Mouse (Mus musculus): ENCODE measurements around the gene Tro.

The Tro gene

DNA sequence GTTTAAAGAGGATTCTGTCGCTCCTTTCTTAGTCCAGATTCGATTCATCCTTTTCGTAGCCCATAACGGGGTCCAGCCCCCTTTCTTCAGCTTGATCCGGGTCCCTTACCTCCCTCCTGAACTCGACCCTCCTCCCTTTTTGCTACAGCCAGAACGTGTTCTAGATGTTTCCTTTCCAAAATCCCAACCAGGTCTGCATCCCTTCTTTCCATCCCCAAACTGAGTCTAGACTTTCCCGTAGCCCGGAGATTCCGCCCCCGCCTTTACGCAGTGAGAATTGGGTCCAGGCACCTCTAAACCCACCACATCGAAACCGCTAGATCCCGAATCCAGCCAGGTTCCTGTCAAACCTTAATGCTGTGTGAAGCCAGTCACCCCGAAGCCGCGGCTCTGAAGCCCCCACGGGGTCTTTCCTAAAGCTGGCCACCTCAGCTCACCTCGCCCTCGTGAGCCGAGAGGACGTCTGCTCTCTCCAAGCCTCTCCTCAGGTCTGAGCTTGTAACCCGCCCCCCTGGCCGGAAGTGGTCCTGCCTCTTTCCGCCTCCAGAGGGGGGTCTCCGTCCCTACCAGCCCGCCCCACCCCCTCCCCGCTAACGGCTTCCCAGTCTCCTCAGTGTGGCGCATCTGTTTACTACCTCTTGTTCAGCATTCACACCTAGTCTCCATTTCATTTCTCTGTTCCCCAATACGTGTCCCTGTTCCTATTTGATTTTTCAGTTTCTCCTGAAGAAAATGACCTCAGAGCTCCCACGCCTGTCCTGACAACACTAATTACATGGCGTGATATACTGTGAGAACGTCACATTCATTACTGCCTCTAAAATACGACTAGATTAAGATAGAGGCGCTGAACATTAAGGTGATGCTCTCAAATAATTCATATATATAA lies at the start of gene Tro:
Tro (minus strand) TSS at position 676 of the 889 bp plus-strand sequence.
- in situ Hi-C loops (cut with MboI): no loop called here

DNA sequence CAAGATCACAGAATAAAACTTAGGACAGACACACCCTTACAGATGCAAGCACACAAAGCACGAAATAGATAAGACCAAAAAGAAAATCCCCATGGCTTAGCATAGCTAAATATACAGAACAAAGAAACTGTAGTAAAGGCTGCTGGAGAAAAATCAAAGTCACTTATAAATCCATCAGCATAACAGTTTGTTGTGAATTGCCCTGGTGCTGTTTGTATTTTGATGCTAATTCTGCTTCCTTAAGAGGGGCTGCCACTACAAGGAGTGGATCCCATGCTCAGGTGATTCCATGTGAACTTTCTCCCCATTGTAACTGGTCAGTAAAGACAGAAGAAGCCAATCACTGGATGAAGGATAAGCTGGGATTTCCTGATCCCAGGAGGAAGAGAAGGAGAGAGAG lies 20.1 kb upstream of the Tro start:
- in situ Hi-C loops (cut with MboI): no loop called here

- in situ Hi-C loops (cut with MboI): no loop called here
These were observed 5.4 kb upstream of the Tro start for GRCm38 (mm10) chrX:150662809-150663208.

GRCm38 (mm10) chrX:150657797-150658118 lies 375 bp upstream of the Tro start:
- in situ Hi-C loops (cut with MboI): no loop called here

DNA sequence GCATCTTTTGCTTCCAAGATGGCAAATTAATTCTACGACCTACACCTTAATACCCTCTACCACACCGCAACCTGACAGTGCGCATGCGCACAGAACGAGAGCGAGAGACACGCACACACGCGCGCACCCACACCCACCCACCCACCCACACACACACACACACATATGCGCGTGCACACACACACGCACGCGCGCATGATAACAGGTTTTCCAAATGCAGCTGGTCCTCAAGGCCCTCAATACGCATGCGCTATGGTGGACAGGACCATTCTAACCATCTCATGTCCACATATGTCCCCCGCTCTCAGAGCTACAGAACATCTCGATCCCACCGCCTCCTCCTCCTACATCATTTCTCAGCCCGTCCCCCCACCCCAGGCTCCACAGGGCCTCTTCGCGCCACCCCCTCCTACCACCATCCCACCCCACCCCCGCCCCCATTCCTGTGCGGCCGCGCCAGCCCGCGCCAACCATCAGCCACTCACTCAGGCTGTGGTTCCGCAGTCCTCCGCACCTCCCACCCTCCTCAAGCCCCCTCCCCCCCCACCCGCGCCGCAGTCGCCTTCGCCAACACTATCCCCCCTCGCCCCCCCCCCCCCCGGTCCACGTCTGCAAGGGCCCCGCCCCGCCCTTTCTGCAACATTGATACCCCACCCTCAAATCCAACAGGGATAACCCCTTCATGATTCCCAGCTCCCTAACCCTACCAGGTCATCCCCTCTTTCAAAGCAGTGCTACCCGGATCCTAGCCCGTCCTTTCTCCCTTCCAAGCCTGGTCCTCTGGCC lies 1.1 kb downstream of the Tro start:
- in situ Hi-C loops (cut with MboI): no loop called here

DNA sequence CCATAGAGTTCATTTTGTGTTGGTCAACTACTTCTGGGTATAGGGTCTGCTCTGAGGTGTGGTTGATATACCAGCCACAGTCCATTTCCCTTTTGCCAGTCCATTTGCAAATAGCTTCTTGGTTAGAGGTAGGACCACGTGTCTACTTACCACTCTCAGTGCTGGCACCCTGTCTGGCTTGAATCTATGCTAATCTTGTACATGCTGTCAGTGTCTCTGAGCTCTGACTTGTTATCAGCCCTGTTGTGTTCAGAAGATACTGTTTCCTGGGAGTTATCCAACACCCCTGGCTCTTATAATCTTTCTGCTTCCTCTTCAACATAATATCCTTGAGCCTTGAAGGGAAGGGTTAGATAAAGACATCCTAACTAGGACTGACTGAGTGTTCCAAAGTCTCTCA lies 21.0 kb downstream of the Tro start:
- in situ Hi-C loops (cut with MboI): no loop called here

- in situ Hi-C loops (cut with MboI): no loop called here
These were observed 58.5 kb downstream of the Tro start for GRCm38 (mm10) chrX:150598882-150599281.
